Mouse (Mus musculus): ENCODE measurements around the gene Tsr2.

Gene Tsr2

GRCm38 (mm10) chrX:151096171-151097058 lies at the start of gene Tsr2:
Gene Tsr2 (minus strand): TSS chrX:151096543.
- DNase-seq (ENCODE audit: low spot score in 2 of 2) = peak; percentile 60 to 73

GRCm38 (mm10) chrX:151132785-151133184 lies 36.4 kb upstream of the Tsr2 start:
- no peak for DNase-seq (ENCODE audit: low spot score in 2 of 2)

GRCm38 (mm10) chrX:151130493-151130892 lies 34.1 kb upstream of the Tsr2 start:
- DNase-seq (ENCODE audit: low spot score in 2 of 2) = no peak

- DNase-seq (ENCODE audit: low spot score in 2 of 2) = no peak
Observed at GRCm38 (mm10) chrX:151123933-151124332, 27.6 kb upstream of the Tsr2 start.

- no peak for DNase-seq (ENCODE audit: low spot score in 2 of 2)
Observed at GRCm38 (mm10) chrX:151117432-151117831, 21.1 kb upstream of the Tsr2 start.

GRCm38 (mm10) chrX:151116795-151117194 lies 20.5 kb upstream of the Tsr2 start:
- peak; percentile 12 to 21 for DNase-seq (ENCODE audit: low spot score in 2 of 2)

- no peak for DNase-seq (ENCODE audit: low spot score in 2 of 2)
Observed at GRCm38 (mm10) chrX:151107301-151108067, 11.1 kb upstream of the Tsr2 start.

- DNase-seq (ENCODE audit: low spot score in 2 of 2) = no peak
Observed at GRCm38 (mm10) chrX:151087418-151087817, 8.9 kb downstream of the Tsr2 start.

- DNase-seq (ENCODE audit: low spot score in 2 of 2) = no peak
Observed at GRCm38 (mm10) chrX:151085599-151085998, 10.7 kb downstream of the Tsr2 start.

GRCm38 (mm10) chrX:151076941-151077485 lies 19.3 kb downstream of the Tsr2 start:
- no peak for DNase-seq (ENCODE audit: low spot score in 2 of 2)

GRCm38 (mm10) chrX:151076007-151076406 lies 20.3 kb downstream of the Tsr2 start:
- DNase-seq (ENCODE audit: low spot score in 2 of 2) = no peak

GRCm38 (mm10) chrX:151067876-151068275 lies 28.5 kb downstream of the Tsr2 start:
- no peak for DNase-seq (ENCODE audit: low spot score in 2 of 2)

GRCm38 (mm10) chrX:151066071-151066666 lies 30.2 kb downstream of the Tsr2 start:
- no peak for DNase-seq (ENCODE audit: low spot score in 2 of 2)

- DNase-seq (ENCODE audit: low spot score in 2 of 2) = no peak
Observed at GRCm38 (mm10) chrX:151061615-151062299, 34.6 kb downstream of the Tsr2 start.

- DNase-seq (ENCODE audit: low spot score in 2 of 2) = peak; percentile 50 to 54
Observed at GRCm38 (mm10) chrX:151059346-151059745, 37.0 kb downstream of the Tsr2 start.

GRCm38 (mm10) chrX:151055559-151055958 lies 40.8 kb downstream of the Tsr2 start:
- peak; percentile 27 to 52 for DNase-seq (ENCODE audit: low spot score in 2 of 2)

- no peak for DNase-seq (ENCODE audit: low spot score in 2 of 2)
Observed at GRCm38 (mm10) chrX:151054489-151054888, 41.9 kb downstream of the Tsr2 start.

- DNase-seq (ENCODE audit: low spot score in 2 of 2) = no peak
Observed at GRCm38 (mm10) chrX:151050337-151050736, 46.0 kb downstream of the Tsr2 start.

- DNase-seq (ENCODE audit: low spot score in 2 of 2) = no peak
Observed at GRCm38 (mm10) chrX:151049661-151050215, 46.6 kb downstream of the Tsr2 start.

GRCm38 (mm10) chrX:151047431-151048058 lies 48.8 kb downstream of the Tsr2 start:
- peak in 1 of 2 experiments; percentile 31 for DNase-seq (ENCODE audit: low spot score in 2 of 2)

Measured in heart, adult 9 months (tissue).